Mouse (Mus musculus) gastrocnemius, adult 8-10 months (tissue): ENCODE measurements at regions not wholly inside any gene's neighbourhood (a gene's known extent, or its start where the extent isn't known, plus 50 kb on each side); places are given as distances from the start of the nearest gene placed in this dataset.
"Not testable (repeated sequence)": the region's sequence is repeated elsewhere in the genome, so short reads cannot be mapped to it uniquely, and the experiment has no call there.

Source experiments
- DNase-seq, 2 experiments: peaks; one replicate each; pipeline ENCODE4 v3.0.0; 2022; ENCODE audit warnings: low spot score in 2 of 2

DNA sequence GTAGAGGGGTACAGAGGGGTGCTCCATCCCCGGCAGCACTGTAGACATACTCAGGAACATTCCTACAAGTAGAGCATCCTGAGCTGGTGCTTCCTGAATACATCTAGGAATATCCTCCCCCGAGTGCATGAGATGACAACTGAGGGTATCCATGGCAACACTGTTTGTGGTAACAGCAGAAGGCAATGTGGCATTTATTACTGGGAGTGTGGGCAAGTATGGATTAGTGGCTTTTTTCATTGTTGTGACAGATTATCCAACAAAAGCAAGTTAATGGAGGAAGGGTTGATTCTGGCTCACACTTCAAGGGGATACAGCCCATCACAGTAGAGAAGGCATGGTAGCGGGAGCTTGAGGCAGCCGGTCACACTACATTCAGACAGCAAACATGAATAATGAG, 114.0 kb upstream of the Nxpe4 start:
- DNase-seq, result no peak

DNA sequence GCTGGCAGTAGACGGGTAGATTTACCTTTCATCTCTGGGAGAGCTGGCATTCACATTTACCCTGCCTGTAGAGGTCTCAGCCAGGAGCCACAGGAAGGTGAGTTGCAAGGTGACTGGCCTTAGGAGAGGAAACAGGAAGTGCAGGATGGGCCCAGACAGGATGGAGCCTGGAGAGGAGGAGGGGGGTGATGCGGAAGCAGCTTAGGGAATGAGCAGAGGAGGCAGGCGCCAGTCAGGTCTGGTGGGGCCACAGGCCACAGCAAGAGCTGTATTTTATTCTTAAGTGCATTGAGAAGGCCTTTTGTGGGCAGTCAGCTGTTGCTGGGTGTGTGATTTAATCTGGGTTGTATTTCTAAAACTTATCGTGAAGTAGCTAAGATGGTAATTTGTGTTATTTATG, 108.2 kb upstream of the Nxpe4 start:
- no peak for DNase-seq

GRCm38 (mm10) chr9:48055246-48055645, 106.6 kb upstream of the Nxpe4 start:
- no peak for DNase-seq

DNA sequence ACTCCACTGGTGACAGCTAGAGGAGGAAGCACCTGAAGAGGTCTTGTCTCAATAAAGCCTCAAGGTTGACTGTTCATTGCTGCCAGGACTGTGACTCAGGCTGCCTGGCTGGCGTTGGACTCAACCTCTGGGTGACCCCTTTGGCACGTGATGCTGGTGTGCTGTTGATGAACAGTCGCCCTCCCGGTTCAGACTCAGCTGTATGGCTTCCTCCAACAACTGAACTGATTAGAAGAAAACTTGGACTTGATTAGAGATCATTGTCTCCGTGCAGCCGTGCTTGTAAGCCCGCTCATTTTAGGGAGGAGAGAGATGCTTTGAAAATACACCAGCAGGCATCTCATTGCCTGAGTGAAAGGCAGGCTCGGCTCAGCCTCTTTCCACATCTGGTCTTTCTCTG, 103.2 kb upstream of the Nxpe4 start:
- no peak for DNase-seq

DNA sequence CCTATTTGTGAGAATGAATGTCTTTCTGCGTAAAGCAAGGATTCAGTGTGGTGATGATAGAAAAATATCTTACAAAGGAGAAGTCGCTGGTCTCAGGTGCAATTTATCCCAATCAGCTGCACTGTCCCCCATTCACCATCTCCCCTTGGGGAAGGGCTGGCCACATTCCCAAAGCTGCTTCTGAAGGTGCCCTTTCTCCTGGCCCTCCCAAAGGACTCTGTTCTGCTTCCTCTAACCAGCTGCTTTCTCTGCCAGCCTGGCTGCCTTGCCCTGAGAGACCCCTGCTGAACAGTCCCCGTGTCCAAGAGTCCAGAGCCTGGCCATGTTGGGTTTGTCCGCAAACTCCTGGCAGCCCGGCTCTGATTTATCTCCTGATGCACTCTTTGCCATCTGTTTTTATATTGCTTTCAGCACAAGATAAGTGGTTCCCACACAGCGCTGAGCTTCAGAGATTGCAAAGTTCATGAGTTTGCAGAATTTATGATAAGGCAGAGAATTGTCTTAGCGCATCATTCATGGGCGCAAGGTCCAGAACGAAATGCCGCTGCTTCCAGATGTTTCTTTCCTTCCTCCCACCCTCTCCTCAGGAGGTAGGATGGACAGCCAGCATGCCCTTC, 102.2 kb upstream of the Nxpe4 start:
- DNase-seq, result no peak

- DNase-seq, result no peak
Measured at GRCm38 (mm10) chr9:48060996-48061395, 100.8 kb upstream of the Nxpe4 start.

- DNase-seq, result no peak
Measured at GRCm38 (mm10) chr9:48066730-48067345, 95.0 kb upstream of the Nxpe4 start.

DNA sequence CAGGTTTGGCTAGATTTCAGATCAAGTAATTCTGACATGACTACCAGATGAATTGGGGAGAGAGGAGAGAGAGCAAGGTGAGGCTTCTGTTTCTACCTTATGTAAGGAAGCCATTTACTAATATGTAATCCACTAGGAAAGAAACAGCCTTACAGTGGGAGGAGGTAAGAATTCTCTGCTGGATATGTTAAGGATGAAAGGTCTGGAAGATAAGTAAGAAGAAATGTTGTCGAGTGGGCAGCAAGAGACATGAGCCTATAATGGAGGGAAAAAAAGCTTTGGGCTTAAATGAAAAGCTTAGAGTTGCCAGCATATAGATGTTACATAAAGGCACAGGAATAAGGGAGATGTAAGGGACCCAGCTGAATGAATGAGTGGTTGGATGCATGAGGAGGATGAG, 89.2 kb upstream of the Nxpe4 start:
- DNase-seq, result no peak

- DNase-seq, result no peak
Measured at GRCm38 (mm10) chr9:48073096-48073495, 88.7 kb upstream of the Nxpe4 start.

DNA sequence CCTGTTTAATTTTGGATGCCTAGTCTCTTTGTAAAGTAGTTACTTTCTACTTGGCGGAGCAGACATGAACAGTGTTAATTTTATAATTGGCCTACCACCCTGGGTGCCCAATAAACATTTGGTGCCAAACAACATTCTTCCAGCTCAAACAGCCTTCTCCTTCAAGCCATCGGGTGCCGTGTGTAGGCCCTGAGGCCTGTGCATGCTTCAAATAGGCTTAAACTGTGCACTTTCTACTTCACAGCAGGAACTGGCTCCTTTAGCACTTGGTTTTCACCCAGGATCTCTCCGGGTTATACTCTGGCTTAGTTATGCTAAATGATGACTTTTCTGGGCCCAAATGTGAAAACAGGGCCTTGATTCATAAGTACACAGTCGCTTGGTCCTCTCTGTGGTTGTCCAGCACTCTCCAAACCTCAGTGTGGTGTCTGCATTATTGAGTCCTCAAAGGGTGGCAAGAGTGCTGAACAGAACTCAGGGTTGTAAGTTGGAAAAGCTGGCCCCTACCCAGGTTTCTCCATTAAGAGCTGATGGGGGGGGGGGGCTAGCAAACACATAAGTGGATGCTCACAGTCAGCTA, 86.1 kb upstream of the Nxpe4 start:
- DNase-seq, result no peak

DNA sequence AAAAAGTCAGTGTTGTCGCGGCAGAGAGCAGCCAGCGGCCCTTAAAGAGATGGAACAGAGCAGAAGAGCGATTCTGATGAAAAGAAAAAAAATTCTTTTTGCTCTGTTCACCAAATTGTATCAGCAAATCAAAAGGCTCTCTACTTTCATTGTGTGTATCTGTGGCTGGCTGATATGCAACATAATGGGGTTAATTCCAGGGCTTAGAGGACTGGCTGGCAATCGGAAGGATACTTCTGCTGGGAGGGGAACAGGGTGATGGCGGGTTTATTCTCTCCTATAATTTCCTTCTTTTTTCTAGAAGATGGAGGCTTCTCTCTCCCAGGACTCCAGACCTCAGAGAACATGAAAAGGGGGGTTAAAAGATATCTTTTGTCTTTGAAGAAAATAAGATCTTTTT, 79.4 kb upstream of the Nxpe4 start:
- no peak for DNase-seq

GRCm38 (mm10) chr9:48084196-48084595, 77.6 kb upstream of the Nxpe4 start:
- DNase-seq, result not testable (repeated sequence)

GRCm38 (mm10) chr9:48089661-48090060, 72.2 kb upstream of the Nxpe4 start:
- DNase-seq, result no peak

GRCm38 (mm10) chr9:48094756-48095155, 67.1 kb upstream of the Nxpe4 start:
- no peak for DNase-seq

- DNase-seq, result no peak
Measured at GRCm38 (mm10) chr9:48099846-48100245, 62.0 kb upstream of the Nxpe4 start.

DNA sequence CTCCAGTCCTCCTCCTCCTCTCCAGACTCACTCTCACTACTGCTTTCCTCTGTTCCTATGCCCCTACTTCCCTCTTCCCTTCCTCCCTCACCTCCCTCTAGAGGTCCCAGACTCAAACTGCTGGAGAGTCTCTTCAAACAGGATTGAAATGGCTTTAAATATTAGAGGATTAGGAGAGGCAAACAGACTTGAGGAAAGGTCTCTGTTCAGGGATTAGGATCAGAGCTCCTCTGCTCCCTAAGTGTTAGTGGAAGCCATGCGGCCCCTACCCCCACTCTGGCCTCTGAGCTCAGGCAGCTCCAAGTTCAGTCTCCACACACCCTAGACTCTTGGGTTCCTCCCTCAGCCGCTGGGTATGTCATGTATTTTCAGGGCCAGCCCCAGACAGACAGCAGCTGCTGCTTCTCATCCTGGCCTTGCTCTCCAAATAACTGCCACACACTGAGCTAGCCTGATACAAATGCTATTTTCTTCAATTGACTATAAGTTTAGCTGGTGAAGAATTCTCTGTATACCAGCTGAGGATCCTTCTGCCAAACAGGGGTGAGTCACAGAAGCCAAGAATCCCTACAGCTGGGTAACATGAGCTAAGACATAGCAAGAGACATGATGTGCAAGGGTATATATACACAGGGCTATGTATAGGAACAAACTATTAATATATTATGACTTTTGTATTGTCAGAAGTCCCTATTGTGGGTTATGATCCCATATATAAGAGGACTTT, 55.2 kb upstream of the Nxpe4 start:
- DNase-seq, result no peak

DNA sequence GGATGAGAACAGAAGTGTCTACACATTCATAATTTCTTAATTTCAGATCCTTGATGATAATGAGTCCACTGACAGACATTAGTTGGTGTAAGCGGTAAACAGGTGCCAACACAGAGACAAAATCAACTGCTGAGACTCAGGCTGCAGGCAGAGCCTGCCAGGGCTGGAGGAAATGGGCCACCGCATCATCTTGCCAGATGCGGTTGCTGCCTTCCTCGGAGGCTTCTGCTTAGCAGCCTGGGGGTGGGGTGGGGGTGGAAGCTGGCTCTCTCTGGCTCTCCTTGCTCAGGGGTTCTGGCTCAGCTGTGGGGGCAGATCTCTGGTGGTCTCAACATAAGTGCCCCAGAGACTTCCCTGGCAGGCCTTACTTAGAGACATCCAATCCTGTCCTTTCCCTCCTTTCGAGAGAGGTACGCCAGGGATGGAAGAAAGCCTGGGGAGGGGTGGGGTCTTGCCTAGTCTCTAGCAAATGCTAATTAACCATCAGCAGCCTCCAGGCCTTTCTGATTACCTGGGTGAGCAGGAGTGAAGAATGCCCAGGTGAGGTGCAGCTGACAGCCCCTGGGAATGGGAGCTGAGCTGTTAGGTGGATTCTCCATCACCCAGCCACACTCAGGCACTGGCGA, 52.7 kb upstream of the Nxpe4 start:
- DNase-seq, result no peak

GRCm38 (mm10) chr9:48111316-48111890, 50.4 kb upstream of the Nxpe4 start:
- DNase-seq, result peak in 1 of 2 experiments; percentile 4
